Mouse (Mus musculus) liver, embryonic 14.5 days (tissue): Measurements from ENCODE around the gene Ano5.
A peak's percentile ranks its signal among the peaks of the same experiment; 100 is the strongest.

ENCODE experiments used
- CTCF ChIP-seq: IDR thresholded peaks from 2 replicates; pipeline ENCODE4 v1.5.1; 2016; ENCODE audit warnings: antibody characterized with exemption, low read depth, control low read depth
- EP300 ChIP-seq: IDR thresholded peaks from 2 replicates; pipeline ENCODE4 v1.6.1; 2016; ENCODE audit warnings: antibody characterized with exemption, low read depth

DNA sequence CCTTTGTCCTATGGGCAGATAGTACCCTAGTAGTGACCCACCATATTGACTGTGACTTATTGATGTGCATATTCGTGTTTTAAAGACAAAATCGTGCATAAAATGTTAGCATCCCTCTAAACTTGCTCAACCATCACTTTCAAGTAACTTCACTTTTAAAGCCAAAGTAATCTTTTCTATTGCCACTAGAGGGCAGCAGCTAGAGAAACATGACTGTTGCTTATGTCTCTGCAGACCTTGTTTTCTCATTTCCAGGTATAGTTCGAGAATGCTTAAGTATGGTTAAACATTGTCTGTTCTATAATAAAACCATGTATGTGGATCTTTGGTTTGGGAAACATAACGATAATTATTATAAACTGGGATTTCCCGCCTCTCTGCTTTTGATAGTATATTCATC, 103.6 kb downstream of the Ano5 start:
- TF ChIP-seq EP300 (no peak), CTCF (peak; percentile 38; the same call in 1 of the 2 replicates)
